Mouse (Mus musculus) CH12.LX (cell line): ENCODE data around the gene Armh2.

Experiments used
- CTCF ChIP-seq, 2 experiments: IDR thresholded peaks in 1 of 2; conservative IDR thresholded peaks in 1 of 2; 2 replicates each; pipeline ENCODE4 v1.5.1; 2011 to 2012; ENCODE audit warnings: low read depth in 2 of 2, low read length in 2 of 2, improper control_type of control experiment in 1 of 2, inconsistent platforms in 1 of 2, mild to moderate bottlenecking in 1 of 2, moderate library complexity in 1 of 2
- EP300 ChIP-seq: IDR thresholded peaks from 2 replicates; pipeline ENCODE4 v1.6.1; 2011; ENCODE audit warnings: low read length, improper control_type of control experiment
- ETS1 ChIP-seq: conservative IDR thresholded peaks from 2 replicates; pipeline ENCODE4 v1.6.1; 2012; ENCODE audit warnings: low read depth, mild to moderate bottlenecking, inconsistent platforms, low read length, improper control_type of control experiment, moderate library complexity
- RAD21 ChIP-seq: IDR thresholded peaks from 2 replicates; pipeline ENCODE4 v1.6.1; 2011; ENCODE audit warnings: low read depth, mild to moderate bottlenecking, low read length, improper control_type of control experiment, moderate library complexity

GRCm38 (mm10) chr13:24778706-24779380, 37.8 kb downstream of the Armh2 start:
- TF ChIP-seq ETS1 (no peak), RAD21 (no peak), CTCF (conservative IDR thresholded peaks at IDR 0.05 in 1 of 2, IDR thresholded peaks at IDR 0.05 in 1 of 2; ENCODE audit: low read depth in 2 of 2, low read length in 2 of 2) (no peak), EP300 (no peak)
